Mouse (Mus musculus) mouse embryonic stem cell (cell line): ENCODE data around the gene H2-T22.
"Not testable (repeated sequence)": the region's sequence is repeated elsewhere in the genome, so short reads cannot be mapped to it uniquely, and the experiment has no call there.

Source experiments
- in situ Hi-C, 2 experiments: fragments of 300-500 bp; cut with MboI; formaldehyde crosslinking; loops; 1 replicate in 1 of 2; 3 replicates in 1 of 2; pipeline ENCODE4 v1.14.3; 2019 to 2020; ENCODE audit warnings: low sequenced_read_pairs in 2 of 2, low pct_unique_long_range_greater_than_20kb in 1 of 2, mixed read lengths in 1 of 2; ENCODE audit not compliant: unreplicated experiment in 1 of 2

H2-T22 gene

GRCm38 (mm10) chr17:36004409-36004808 lies 38.1 kb downstream of the H2-T22 start:
- in situ Hi-C loops: not testable (repeated sequence)

DNA sequence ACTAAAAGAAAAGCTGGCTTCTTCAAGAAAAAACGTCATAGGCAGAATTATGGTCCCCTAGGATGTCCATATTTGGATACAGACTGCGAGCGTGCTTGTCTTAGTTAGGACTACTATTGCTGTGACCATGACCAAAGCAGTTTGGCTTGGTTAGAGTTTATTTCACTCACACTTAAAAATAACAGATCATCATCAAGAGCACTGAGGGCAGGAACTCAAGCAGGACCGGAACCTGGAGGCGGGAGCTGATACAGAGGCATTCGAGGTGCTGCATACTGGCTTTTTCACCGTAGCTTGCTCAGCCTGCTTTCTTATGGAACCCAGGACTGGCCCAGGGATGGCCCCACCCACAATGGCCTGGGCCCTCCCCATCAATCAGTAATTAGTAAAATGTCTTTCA lies 39.2 kb downstream of the H2-T22 start:
- in situ Hi-C loops: no loop called here

GRCm38 (mm10) chr17:36001966-36002365 lies 40.6 kb downstream of the H2-T22 start:
- in situ Hi-C loops: no loop called here

- in situ Hi-C loops: no loop called here
Observed at GRCm38 (mm10) chr17:36001121-36001897, 41.2 kb downstream of the H2-T22 start.

- in situ Hi-C loops: no loop called here
Observed at GRCm38 (mm10) chr17:36000349-36000748, 42.2 kb downstream of the H2-T22 start.

DNA sequence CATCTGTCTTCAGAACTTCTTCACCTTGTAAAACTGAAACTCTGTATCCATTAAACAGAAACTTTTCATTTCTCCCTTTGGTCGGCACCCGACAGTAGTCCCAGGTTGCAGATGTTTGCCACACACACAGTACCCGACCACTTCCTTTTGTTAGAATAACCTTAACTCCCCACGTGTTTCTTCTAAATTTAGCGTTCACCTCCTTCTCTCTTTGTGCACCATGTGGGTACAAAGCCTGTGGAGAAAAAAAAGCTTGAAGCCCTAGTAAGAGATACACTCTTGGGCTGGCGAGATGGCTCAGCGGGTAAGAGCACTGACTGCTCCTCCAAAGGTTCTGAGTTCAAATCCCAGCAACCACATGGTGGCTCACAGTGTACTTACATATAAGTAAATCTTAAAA lies 43.2 kb downstream of the H2-T22 start:
- in situ Hi-C loops: loop anchor here in 1 of 2 experiments (5.0 kb wide), 1 partner anchor 62 kb away; no protein-coding TSS in a partner anchor

DNA sequence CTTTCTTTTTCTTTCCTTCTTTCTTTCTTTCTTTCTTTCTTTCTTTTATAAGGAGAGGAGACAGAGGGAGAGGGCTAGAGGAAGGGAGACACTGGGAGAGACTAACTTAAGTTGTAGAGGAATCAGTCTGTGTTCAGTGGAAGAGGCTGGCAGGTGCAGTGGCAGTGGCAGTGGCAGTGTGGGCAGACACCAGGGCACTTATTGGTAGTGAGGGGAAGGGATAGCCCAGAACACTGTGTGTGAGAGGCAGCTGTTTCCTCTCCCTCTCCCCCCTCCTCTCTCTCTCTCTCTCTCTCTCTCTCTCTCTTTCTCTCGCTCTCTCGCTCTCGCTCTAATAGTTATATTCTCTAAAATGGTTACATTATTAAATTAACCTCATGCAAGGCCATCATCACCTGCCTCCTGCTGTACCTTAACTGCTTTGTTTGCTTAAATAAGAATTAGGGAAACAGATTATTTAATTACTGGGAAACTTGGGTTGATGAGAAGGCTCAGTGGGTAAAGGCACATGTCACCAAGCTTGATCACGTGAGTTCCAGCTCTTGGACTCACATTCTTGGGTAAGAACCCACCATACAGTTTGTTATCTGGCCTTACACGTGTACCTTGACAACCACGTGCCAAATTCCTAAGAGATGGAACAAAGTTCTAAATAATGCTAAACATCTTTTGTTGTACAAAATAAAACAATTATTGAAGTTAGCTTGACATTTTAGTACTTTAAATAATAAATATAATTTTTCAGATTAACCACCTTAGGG lies 43.8 kb downstream of the H2-T22 start:
- in situ Hi-C loops: loop anchor here in 1 of 2 experiments (5.0 kb wide), 1 partner anchor 61 kb away; no protein-coding TSS in a partner anchor

- in situ Hi-C loops: loop anchor here in 1 of 2 experiments (5.0 kb wide), 1 partner anchor 61 kb away; no protein-coding TSS in a partner anchor
Observed at GRCm38 (mm10) chr17:35997713-35998510, 44.6 kb downstream of the H2-T22 start.

DNA sequence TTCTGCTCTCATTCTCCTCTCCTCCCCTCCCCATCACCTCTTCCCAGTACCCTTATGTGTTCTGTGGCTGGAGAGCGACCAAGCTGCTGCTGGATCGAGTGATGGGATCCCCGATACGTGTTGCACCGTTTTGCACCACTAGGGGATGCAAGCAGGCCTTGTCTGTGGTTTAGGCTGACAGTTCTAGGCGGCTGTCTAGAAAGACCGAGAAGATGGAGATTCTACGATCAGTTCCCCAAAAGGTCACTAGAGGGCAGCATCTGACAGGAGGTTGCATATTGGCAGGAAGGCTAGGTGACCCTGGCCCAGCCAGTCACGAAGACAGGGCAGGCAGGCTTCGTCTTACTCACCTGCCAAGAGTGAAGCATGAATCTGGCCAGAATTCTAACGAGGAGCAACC lies 45.6 kb downstream of the H2-T22 start:
- in situ Hi-C loops: loop anchor here in 1 of 2 experiments (5.0 kb wide), 1 partner anchor 60 kb away; no protein-coding TSS in a partner anchor

- in situ Hi-C loops: loop anchor here in 1 of 2 experiments (5.0 kb wide), 1 partner anchor 58 kb away; no protein-coding TSS in a partner anchor
Observed at GRCm38 (mm10) chr17:35994879-35995240, 47.7 kb downstream of the H2-T22 start.

- in situ Hi-C loops: no loop called here
Observed at GRCm38 (mm10) chr17:35994175-35994878, 48.2 kb downstream of the H2-T22 start.

GRCm38 (mm10) chr17:35993675-35994074 lies 48.9 kb downstream of the H2-T22 start:
- in situ Hi-C loops: no loop called here

- in situ Hi-C loops: no loop called here
Observed at GRCm38 (mm10) chr17:35991781-35992180, 50.8 kb downstream of the H2-T22 start.
